Mouse (Mus musculus): Measurements from ENCODE around the gene Cxcr1. TPM values are rescaled to one million over a fixed set of nuclear protein-coding genes. Genes with fewer than 3 reads are reported as not detected.

Gene Cxcr1
- total and polyA plus RNA-seq, 2 experiments from 2014 or later = not detected

DNA sequence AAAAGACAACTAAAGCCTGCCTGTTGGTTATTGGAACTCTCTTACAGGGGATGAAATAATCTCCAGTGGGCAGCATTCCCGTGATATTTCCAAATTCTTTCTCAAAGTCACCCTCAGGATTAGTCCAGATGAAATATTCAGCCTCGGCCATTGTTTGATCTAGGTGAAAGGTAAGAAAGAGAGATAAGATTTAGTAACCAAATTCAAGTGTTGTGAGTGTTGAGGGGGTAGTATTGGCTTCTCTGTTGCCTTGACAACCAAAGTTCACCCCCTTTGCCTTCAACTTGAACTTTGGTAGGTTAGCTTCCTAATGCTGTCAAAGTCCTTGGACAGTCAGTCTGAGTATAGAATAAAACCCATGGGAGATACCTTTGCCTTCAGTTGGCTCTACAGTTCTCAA, 1.7 kb downstream of the Cxcr1 start:
- Histone ChIP-seq H3K4me3 (ENCODE audit: low read depth, low read length) (no peak overlapping the region), H3K36me3 (ENCODE audit: insufficient read depth, low read length) (no peaks in the 10 kb centered on the region), H3K27me3 (ENCODE audit: insufficient read depth, low read length) (no peaks in the 10 kb centered on the region), H3K9me3 (ENCODE audit: low read length) (no peaks in the 10 kb centered on the region), H3K4me2 (ENCODE audit: low read depth, low read length, poor library complexity, severe bottlenecking) (no peak overlapping the region), H3K27ac (ENCODE audit: low read depth, low read length) (no peak overlapping the region), H3K9ac (replicated peaks; ENCODE audit: low read length, poor library complexity, severe bottlenecking) (no peak overlapping the region), H3K4me1 (ENCODE audit: insufficient read depth, low read length) (no peaks in the 10 kb centered on the region)
- no peak for TF ChIP-seq CTCF (IDR thresholded peaks at IDR 0.05)
- DNase-seq (ENCODE audit: low spot score) = no peak
- 88% methylated on average over 2 of the region's 2 CpGs for WGBS
- no peak for ATAC-seq (ENCODE audit: low FRiP score)

DNA sequence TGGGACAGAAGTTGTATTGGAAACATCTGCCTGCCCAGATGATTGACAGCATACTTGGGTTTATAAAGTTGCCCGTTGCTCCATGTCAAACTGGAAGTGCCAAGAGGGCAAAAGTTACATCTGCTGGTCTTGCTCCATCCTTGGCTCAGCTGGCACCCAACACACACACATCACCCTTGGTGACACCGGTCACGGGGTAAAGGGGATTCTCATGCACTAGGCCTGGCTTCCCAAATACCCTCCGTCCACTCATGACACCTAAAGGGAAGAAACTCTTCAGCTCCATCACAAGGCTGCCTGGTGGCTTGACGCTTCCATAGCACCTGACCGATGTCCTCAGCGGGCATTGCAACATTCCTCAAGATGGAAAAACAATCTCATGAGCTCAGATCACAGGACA, 4.0 kb downstream of the Cxcr1 start:
- Histone ChIP-seq H3K27me3 (ENCODE audit: insufficient read depth, low read length) (no peaks in the 10 kb centered on the region), H3K36me3 (ENCODE audit: insufficient read depth, low read length) (no peaks in the 10 kb centered on the region), H3K9ac (replicated peaks; ENCODE audit: low read length, poor library complexity, severe bottlenecking) (no peak overlapping the region), H3K4me3 (ENCODE audit: low read depth, low read length) (no peak overlapping the region), H3K4me2 (ENCODE audit: low read depth, low read length, poor library complexity, severe bottlenecking) (no peak overlapping the region), H3K27ac (ENCODE audit: low read depth, low read length) (no peak overlapping the region), H3K9me3 (ENCODE audit: low read length) (no peaks in the 10 kb centered on the region), H3K4me1 (ENCODE audit: insufficient read depth, low read length) (no peaks in the 10 kb centered on the region)
- WGBS = 95% methylated on average over 7 of the region's 7 CpGs
- ATAC-seq (ENCODE audit: low FRiP score) (no peak), DNase-seq (ENCODE audit: low spot score) (no peak)
- TF ChIP-seq CTCF (IDR thresholded peaks at IDR 0.05) = no peak

DNA sequence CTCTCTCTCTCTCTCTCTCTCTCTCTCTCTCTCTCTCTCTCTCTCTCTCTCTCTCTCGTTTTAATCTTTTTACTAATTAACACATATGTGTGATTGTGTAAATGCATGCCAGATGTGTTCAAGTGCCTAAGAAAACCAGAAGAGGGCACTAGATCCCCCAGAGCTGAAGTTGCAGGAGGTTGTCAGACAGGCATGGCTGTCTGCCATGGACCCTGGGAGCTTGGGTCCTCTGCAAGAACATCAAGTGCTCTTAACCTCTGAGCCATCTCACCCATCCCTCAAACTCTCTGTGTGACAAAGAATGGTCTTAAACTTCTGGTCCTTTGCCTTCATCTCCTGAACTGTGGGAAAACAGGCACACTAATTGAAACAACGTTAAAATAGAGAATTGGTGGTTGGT, 11.4 kb downstream of the Cxcr1 start:
- Histone ChIP-seq H3K9me3 (ENCODE audit: low read length) (no peaks in the 10 kb centered on the region), H3K4me3 (ENCODE audit: low read depth, low read length) (no peak overlapping the region), H3K36me3 (ENCODE audit: insufficient read depth, low read length) (no peaks in the 10 kb centered on the region), H3K4me2 (ENCODE audit: low read depth, low read length, poor library complexity, severe bottlenecking) (no peak overlapping the region), H3K4me1 (ENCODE audit: insufficient read depth, low read length) (no peaks in the 10 kb centered on the region), H3K9ac (replicated peaks; ENCODE audit: low read length, poor library complexity, severe bottlenecking) (no peak overlapping the region), H3K27ac (ENCODE audit: low read depth, low read length) (no peak overlapping the region), H3K27me3 (ENCODE audit: insufficient read depth, low read length) (no peaks in the 10 kb centered on the region)
- WGBS = 80% methylated on average over 2 of the region's 2 CpGs
- TF ChIP-seq CTCF (IDR thresholded peaks at IDR 0.05) = no peak; the same call in 1 of the 2 replicates
- no peak for ATAC-seq (ENCODE audit: low FRiP score)
- no peak for DNase-seq (ENCODE audit: low spot score)

DNA sequence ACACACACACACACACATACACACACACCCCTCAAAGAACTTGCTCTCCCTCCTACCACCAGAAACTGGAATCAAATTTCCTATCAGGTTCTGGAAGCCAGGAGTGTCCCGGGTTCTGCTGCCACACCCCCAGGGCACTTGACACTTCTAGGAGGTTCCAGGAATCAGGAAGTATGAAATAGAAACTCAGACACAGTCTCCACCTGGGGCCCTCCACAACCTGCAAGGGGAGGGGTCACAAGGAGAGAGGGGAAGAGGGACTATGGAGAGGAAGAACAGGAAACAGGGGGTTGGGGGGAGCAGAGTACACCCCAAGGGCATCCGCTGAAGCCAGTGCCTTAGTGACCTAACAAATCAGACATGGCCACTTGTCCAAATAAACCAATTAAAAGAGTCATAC, 13.0 kb downstream of the Cxcr1 start:
- no peak overlapping the region for H3K4me2 ChIP-seq (ENCODE audit: low read depth, low read length, poor library complexity, severe bottlenecking)
- no peaks in the 10 kb centered on the region for H3K27me3 ChIP-seq (ENCODE audit: insufficient read depth, low read length)
- no peak overlapping the region for H3K27ac ChIP-seq (ENCODE audit: low read depth, low read length)
- no peaks in the 10 kb centered on the region for H3K36me3 ChIP-seq (ENCODE audit: insufficient read depth, low read length)
- DNase-seq (ENCODE audit: low spot score) (no peak), ATAC-seq (ENCODE audit: low FRiP score) (no peak)
- TF ChIP-seq CTCF (IDR thresholded peaks at IDR 0.05) = no peak
- WGBS = 77% methylated on average over 2 of the region's 2 CpGs
- no peaks in the 10 kb centered on the region for H3K9me3 ChIP-seq (ENCODE audit: low read length)
- no peak overlapping the region for H3K4me3 ChIP-seq (ENCODE audit: low read depth, low read length)
- H3K4me1 ChIP-seq (ENCODE audit: insufficient read depth, low read length) = no peaks in the 10 kb centered on the region
- H3K9ac ChIP-seq (replicated peaks; ENCODE audit: low read length, poor library complexity, severe bottlenecking) = no peak overlapping the region

DNA sequence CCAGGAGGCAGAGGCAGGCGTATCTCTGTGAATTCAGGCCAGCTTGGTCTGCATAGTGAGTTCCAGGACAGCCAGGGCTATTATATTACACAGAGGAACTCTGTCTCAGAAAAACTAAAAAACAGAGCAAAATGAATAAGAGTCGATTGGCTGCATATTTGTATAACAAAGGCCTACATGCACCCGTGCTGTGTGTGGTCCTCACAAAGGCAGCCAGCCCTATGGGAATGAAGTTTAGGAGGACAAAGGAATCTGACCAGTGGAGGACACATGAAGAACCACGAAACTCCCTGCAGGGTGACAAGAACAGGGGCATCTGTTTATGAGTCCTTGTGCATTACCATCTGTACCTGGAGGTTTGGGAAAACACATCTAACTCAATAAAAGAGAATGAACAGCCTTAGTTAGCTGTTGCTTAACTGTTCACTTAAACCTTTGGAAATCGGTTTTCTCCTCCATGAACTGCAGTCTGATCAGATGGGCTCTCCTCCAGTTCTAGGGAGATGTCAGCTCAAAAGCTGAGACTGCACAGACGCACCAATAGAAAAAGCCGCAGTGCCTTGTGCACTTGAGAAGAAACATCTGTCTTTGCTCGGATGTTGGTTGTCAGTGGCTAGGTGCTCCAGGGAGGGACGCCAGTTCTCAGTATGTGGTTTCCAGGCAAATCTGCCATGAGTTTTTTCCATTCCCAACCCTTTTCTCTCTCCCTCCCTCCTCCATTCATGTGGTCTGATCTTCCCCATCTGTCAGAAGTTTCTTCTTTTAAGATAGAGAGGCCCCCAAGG, 14.6 kb downstream of the Cxcr1 start:
- Histone ChIP-seq H3K4me1 (ENCODE audit: insufficient read depth, low read length) (no peaks in the 10 kb centered on the region), H3K27ac (ENCODE audit: low read depth, low read length) (no peak overlapping the region), H3K4me2 (ENCODE audit: low read depth, low read length, poor library complexity, severe bottlenecking) (no peak overlapping the region), H3K4me3 (ENCODE audit: low read depth, low read length) (no peak overlapping the region), H3K9ac (replicated peaks; ENCODE audit: low read length, poor library complexity, severe bottlenecking) (no peak overlapping the region), H3K27me3 (ENCODE audit: insufficient read depth, low read length) (no peaks in the 10 kb centered on the region), H3K9me3 (ENCODE audit: low read length) (no peaks in the 10 kb centered on the region), H3K36me3 (ENCODE audit: insufficient read depth, low read length) (no peaks in the 10 kb centered on the region)
- ATAC-seq (ENCODE audit: low FRiP score) = no peak
- DNase-seq (ENCODE audit: low spot score) = no peak
- whole genome bisulfite sequencing = 61% methylated on average over 9 of the region's 9 CpGs
- no peak for TF ChIP-seq CTCF (IDR thresholded peaks at IDR 0.05)

DNA sequence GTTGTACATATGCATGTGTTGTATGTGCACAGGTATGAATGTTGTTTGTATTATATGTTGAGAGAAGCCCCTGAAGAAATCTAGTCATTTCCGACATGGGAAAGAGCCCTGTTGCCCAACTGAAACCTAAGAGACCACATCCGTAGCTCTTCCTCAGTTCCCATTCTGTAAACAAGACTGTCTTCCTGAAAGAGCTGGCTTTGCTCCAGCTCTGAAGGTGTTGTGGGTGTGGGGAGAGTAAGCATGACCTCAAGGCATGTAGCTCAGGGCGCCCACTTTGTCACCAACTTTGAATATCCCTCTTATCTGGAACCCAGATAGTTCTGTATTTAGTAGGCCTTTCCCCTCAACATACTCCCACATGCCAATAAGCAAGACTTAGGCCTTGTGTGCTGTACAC, 15.8 kb downstream of the Cxcr1 start:
- no peak overlapping the region for H3K4me2 ChIP-seq (ENCODE audit: low read depth, low read length, poor library complexity, severe bottlenecking)
- H3K4me3 ChIP-seq (ENCODE audit: low read depth, low read length) = no peak overlapping the region
- DNase-seq (ENCODE audit: low spot score) (no peak), ATAC-seq (ENCODE audit: low FRiP score) (no peak)
- H3K36me3 ChIP-seq (ENCODE audit: insufficient read depth, low read length) = no peaks in the 10 kb centered on the region
- no peaks in the 10 kb centered on the region for H3K4me1 ChIP-seq (ENCODE audit: insufficient read depth, low read length)
- no peaks in the 10 kb centered on the region for H3K27me3 ChIP-seq (ENCODE audit: insufficient read depth, low read length)
- no peaks in the 10 kb centered on the region for H3K9me3 ChIP-seq (ENCODE audit: low read length)
- no peak overlapping the region for H3K9ac ChIP-seq (replicated peaks; ENCODE audit: low read length, poor library complexity, severe bottlenecking)
- 94% methylated on average over 3 of the region's 3 CpGs for WGBS
- TF ChIP-seq CTCF (IDR thresholded peaks at IDR 0.05) = no peak
- no peak overlapping the region for H3K27ac ChIP-seq (ENCODE audit: low read depth, low read length)
